Mouse (Mus musculus) left cerebral cortex, adult 8-10 months (tissue): ENCODE measurements around the gene Atp8a2. TPM values are rescaled to one million over a fixed set of nuclear protein-coding genes. Genes with fewer than 3 reads are reported as not detected.
"Not testable (repeated sequence)": the region's sequence is repeated elsewhere in the genome, so short reads cannot be mapped to it uniquely, and the experiment has no call there.

Experiments used
- DNase-seq, 2 experiments: peaks; one replicate each; pipeline ENCODE4 v3.0.0; 2022; ENCODE audit warnings: low spot score in 2 of 2
- total RNA-seq, 4 experiments: library from RNA; stranded (reverse); gene quantifications; 2 replicates each; pipeline ENCODE4 v1.2.4; 2022

The Atp8a2 gene
- total RNA-seq, 4 experiments from 2014 or later = 54.2 to 72.9 (median 63.0) TPM

DNA sequence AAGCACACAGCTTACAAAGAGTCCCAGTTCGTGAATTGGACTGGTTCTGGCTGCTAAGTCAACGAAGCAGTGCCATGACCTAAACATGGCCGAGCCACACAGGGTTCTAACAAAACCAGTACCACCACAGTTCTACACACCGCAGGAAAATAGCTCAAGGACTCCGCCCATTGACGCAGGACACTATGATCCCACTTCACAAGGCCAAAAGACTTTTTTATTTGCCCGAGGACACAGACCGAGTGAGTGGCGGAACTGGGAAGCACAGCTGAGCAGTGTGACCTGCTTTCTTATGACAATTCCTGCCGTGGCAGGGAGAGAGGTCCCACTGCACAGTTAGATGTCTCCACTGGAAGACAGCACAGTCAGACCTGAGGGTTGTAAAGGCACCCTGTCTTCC lies 548.4 kb downstream of the Atp8a2 start:
- DNase-seq = no peak

- DNase-seq = no peak
Observed at GRCm38 (mm10) chr14:59646826-59647697, 549.9 kb downstream of the Atp8a2 start.

- no peak for DNase-seq
Observed at GRCm38 (mm10) chr14:59644896-59645295, 552.1 kb downstream of the Atp8a2 start.

DNA sequence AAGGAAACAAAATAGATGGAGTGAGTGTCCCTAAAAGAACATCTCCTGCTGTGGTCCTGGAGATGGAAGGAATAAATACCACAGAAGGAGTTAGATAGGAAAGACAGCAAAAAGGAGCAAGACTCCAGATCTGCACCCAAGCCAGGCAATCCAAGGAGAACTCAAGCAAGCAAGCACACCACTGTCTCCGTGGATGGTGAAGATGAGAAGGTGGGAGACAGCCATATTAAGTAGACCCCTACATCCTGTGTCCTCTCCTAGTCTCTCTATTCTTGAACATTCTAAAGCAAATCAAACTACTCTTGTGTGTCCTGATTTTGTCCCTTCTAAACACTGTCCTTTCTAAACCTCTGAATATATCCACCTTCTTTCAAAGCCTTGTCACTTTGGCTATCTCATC lies 552.8 kb downstream of the Atp8a2 start:
- DNase-seq = no peak

DNA sequence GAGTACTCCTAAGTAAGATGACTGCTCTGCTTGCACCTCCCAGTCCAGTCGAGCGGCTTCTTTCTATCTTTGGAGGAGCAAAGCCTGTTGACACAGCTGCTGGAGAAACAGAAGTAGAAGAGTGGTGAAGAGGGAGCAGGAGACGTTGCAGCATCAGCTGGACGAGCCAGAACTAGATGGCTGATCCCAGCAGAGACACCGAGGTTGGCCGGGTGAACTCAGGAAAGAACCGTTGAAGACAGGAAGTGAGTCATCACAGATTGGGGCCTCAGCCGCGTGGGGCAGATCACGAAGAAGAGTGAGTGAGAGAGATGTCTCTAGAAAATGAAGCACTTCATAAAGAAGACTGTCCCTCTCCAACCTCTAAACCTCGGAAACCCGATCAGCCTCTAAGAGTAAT lies 553.4 kb downstream of the Atp8a2 start:
- no peak for DNase-seq

DNA sequence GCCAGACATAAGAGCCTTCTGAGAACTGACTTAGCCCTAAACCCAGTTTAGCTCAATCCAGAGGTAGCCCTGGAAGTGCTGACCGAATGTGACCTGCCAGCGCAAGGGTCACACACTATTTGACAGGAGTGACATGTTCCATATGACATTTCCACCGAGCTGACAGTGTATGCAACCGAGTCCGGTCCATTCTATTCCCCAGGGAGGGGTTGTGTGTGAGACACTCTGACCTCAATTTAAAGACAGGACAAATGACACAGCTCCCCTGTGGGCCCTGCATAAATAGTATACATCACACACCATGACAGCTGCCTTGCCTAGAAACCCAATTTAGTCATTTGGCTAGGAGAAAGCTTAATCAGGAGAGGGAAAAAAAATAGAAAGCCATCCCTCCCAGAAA lies 555.1 kb downstream of the Atp8a2 start:
- DNase-seq = no peak

- DNase-seq = no peak
Observed at GRCm38 (mm10) chr14:59638906-59639703, 557.9 kb downstream of the Atp8a2 start.

DNA sequence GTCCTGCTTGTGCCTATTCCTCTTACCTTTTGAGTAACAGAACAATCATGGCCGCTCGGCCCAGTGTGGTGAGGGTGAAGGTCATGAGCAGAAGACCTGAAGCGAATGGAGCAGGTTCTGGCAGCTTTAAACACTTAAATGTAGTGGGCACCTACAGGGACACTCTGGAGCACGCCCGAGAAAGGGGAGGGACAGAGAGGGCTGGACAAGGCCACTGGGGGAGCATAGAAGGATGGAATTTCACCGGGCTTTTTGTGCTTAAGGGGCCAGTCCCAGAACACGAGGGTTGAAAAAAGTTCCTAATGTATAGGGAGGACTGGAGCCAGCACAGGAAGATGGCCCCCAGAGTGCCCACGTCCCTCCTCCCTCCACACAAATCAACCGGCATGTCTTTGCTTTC lies 563.0 kb downstream of the Atp8a2 start:
- no peak for DNase-seq

GRCm38 (mm10) chr14:59633295-59633898 lies 563.6 kb downstream of the Atp8a2 start:
- no peak for DNase-seq

GRCm38 (mm10) chr14:59632067-59632466 lies 564.9 kb downstream of the Atp8a2 start:
- DNase-seq = no peak

GRCm38 (mm10) chr14:59630096-59630495 lies 566.9 kb downstream of the Atp8a2 start:
- no peak for DNase-seq

DNA sequence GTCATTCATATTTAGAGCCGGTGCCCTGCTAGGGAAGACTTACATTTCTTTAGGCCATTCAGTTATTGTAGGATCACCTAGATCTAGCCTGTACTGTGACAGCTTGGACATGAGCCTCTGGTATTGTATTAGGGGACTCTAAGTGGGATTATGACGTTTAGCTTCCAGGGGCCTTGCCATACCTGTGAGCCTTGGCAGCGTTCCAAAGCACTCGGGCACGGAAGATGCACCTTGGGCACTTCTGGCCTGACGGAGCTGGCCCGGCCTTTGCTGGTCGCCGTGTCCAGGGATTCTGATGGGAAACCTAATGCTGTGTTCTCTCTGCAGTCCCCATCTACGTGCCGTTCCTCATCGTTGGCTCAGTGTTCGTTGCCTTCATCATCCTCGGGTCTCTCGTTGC lies 567.7 kb downstream of the Atp8a2 start:
- DNase-seq = no peak

GRCm38 (mm10) chr14:59627823-59628222 lies 569.2 kb downstream of the Atp8a2 start:
- DNase-seq = no peak

- DNase-seq = no peak
Observed at GRCm38 (mm10) chr14:59627142-59627680, 569.8 kb downstream of the Atp8a2 start.

DNA sequence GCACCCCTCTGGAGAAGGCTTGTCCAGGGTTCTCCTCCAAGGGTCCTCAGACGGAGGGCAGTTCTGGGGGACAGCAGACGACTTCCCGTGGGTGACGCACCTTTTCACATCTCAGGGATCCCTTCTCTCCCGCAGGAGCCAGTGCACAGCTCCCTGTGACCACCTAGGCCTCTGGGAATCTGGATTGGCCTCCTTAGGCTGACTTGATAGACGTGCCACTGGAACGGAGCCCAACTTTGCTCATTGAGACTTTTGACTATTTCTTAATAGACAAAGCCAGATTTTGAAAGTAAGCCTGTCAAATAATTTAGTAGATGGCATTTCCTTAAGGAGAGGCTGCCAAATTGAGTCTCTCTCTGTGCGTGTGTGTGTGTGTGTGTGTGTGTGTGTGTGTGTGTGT lies 570.3 kb downstream of the Atp8a2 start:
- no peak for DNase-seq

DNA sequence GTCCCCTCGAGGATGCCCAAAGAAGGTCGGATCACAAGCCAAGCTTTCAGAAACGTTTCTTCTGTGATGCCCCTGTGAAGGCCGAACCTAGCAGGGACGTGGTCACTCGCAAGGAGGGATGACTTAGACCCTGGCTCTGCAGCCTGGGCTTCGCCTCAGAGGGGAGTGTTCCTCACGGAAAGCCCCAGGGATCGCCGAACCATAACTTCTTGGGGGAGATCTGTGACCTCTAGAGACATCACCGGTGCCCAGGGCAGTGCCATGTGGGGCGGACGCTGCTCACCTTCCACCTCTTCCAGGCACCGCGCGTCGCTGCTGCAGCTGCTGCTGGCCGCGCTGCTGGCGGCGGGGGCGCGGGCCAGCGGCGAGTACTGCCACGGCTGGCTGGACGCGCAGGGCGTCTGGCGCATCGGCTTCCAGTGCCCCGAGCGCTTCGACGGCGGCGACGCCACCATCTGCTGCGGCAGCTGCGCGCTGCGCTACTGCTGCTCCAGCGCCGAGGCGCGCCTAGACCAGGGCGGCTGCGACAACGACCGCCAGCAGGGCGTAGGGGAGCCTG lies 571.1 kb downstream of the Atp8a2 start:
- peak in 1 of 2 experiments; percentile 8 for DNase-seq

- peak; percentile 39 to 50 for DNase-seq
Observed at GRCm38 (mm10) chr14:59625158-59625805, 571.7 kb downstream of the Atp8a2 start, which contains the start of gene Shisa2. Gene Shisa2, plus strand, starts transcription at chr14:59625308.

- DNase-seq = no peak
Observed at GRCm38 (mm10) chr14:59624326-59624885, 572.6 kb downstream of the Atp8a2 start.

- no peak for DNase-seq
Observed at GRCm38 (mm10) chr14:59616802-59617201, 580.2 kb downstream of the Atp8a2 start.

GRCm38 (mm10) chr14:59614149-59614548 lies 582.8 kb downstream of the Atp8a2 start:
- DNase-seq = not testable (repeated sequence)
